Mouse (Mus musculus) liver, adult 2 months (tissue): Measurements from ENCODE around the gene Ceacam1. TPM values are rescaled to one million over a fixed set of nuclear protein-coding genes. Genes with fewer than 3 reads are reported as not detected.

ENCODE experiments used
- DNase-seq: peaks from one replicate; pipeline ENCODE4 v3.0.0-alpha.2; 2011; ENCODE audit warnings: low read depth, low spot score; ENCODE audit errors: extremely low read depth
- H3K27ac ChIP-seq: fragments of 200-500 bp; replicated peaks from 2 replicates; pipeline ENCODE4 v1.5.1; 2012; ENCODE audit warnings: low read depth, mild to moderate bottlenecking, control low read depth, inconsistent platforms, low read length; ENCODE audit not compliant: insufficient read depth
- H3K27me3 ChIP-seq: fragments of 200-500 bp; 2 replicates; pipeline ENCODE4 v1.6.1; 2012; ENCODE audit warnings: mild to moderate bottlenecking, moderate library complexity, low read length, inconsistent platforms; ENCODE audit not compliant: control insufficient read depth, insufficient read depth
- H3K36me3 ChIP-seq: fragments of 200-500 bp; 2 replicates; pipeline ENCODE4 v1.6.1; 2012; ENCODE audit warnings: low read length, inconsistent platforms; ENCODE audit not compliant: control insufficient read depth, insufficient read depth
- H3K4me1 ChIP-seq: fragments of 200-500 bp; 2 replicates; pipeline ENCODE4 v1.6.1; 2011; ENCODE audit warnings: low read length; ENCODE audit not compliant: control insufficient read depth, insufficient read depth
- H3K4me3 ChIP-seq: fragments of 200-500 bp; 2 replicates; pipeline ENCODE4 v1.5.1; 2011; ENCODE audit warnings: low read depth, mild to moderate bottlenecking, control low read depth, low read length, moderate library complexity; ENCODE audit not compliant: insufficient read depth
- H3K79me2 ChIP-seq: fragments of 200-500 bp; 2 replicates; pipeline ENCODE4 v1.6.1; 2012; ENCODE audit warnings: inconsistent platforms, mild to moderate bottlenecking, low read length, moderate library complexity; ENCODE audit not compliant: control insufficient read depth, insufficient read depth
- H3K9ac ChIP-seq: fragments of 200-500 bp; 2 replicates; pipeline ENCODE4 v1.6.1; 2012; ENCODE audit warnings: low read depth, mild to moderate bottlenecking, control low read depth, inconsistent platforms, low read length
- CTCF ChIP-seq: fragments of 200-500 bp; IDR thresholded peaks from 2 replicates; pipeline ENCODE4 v1.5.1; 2011; ENCODE audit warnings: low read depth, low read length, control low read depth
- POLR2A ChIP-seq: fragments of 200-500 bp; IDR thresholded peaks from 2 replicates; pipeline ENCODE4 v1.6.1; 2011; ENCODE audit warnings: low read length, control low read depth; ENCODE audit not compliant: insufficient read depth; ENCODE audit errors: extremely low read depth
- WGBS: fragments of 180-500 bp; shearing (Covaris S2); methylation state at CpG from one replicate; pipeline ENCODE4 v1.1.7; 2018; 5-methylcytosine and 5-hydroxymethylcytosine counted together
- polyA plus RNA-seq: library from polyadenylated mRNA; depleted of rRNA; stranded (reverse); fragments of >200 nt; gene quantifications from 2 replicates; pipeline ENCODE4 v1.2.3, GENCODE M21; 2012
- total RNA-seq: library from RNA; depleted of rRNA; stranded (reverse); fragments of >200 nt; gene quantifications from 2 replicates; pipeline ENCODE4 v1.2.3, GENCODE M21; 2014

The Ceacam1 gene
- total and polyA plus RNA-seq, 2 experiments = 45.5 to 87.9 TPM

DNA sequence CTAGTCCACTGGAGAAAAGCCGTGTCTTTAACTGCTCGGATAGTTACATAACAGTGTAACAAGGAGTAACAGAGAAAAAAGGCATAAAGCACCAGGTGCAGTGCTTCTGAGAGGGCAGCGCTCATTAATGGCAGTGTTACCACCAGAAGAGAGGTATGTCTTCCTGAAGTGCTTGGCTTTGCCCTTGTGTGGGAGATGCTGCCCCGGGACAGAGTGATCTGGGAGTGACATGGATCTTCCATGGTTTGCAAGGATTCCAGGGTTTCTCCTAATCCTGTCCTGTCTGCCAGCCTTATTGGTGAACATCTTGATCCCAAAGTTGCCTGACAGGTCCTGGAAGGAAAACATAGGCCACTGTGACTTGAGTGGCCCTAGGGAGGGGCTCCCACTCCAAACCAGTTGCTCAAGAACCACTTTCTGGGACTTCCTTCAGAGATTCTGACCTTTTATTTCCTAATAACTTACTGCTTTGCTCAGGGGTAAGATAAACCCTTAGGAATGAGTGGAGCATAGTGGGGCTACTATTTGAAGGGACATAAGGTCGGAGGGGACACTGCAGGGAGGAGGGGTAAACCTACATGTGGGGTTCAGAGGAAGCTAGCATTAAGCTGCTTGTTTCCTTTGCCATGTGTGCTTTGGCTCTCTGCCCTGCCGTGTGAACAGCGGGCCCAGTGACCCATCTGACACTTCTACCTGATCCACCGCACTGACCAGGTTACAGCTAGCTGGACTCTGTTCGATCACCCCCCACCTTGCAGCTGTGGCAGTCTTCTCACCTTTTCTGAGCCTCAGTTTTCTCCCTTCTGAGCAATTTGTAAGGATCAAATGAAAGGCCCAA lies 37.2 kb downstream of the Ceacam1 start:
- no peak overlapping the region for H3K4me3 ChIP-seq
- H3K9ac ChIP-seq = peak overlapping the region; percentile 12; the same call in 1 of the 2 replicates
- H3K4me1 ChIP-seq = peaks cover 12% of the 10 kb centered on the region
- H3K27me3 ChIP-seq = no peaks in the 10 kb centered on the region
- 47% methylated on average over 9 of the region's 9 CpGs for WGBS
- peak overlapping the region; percentile 85 for H3K27ac ChIP-seq
- no peaks in the 10 kb centered on the region for H3K79me2 ChIP-seq
- peak; percentile 88 for DNase-seq
- TF ChIP-seq CTCF = no peak
- no peak for TF ChIP-seq POLR2A
- H3K36me3 ChIP-seq = no peaks in the 10 kb centered on the region

DNA sequence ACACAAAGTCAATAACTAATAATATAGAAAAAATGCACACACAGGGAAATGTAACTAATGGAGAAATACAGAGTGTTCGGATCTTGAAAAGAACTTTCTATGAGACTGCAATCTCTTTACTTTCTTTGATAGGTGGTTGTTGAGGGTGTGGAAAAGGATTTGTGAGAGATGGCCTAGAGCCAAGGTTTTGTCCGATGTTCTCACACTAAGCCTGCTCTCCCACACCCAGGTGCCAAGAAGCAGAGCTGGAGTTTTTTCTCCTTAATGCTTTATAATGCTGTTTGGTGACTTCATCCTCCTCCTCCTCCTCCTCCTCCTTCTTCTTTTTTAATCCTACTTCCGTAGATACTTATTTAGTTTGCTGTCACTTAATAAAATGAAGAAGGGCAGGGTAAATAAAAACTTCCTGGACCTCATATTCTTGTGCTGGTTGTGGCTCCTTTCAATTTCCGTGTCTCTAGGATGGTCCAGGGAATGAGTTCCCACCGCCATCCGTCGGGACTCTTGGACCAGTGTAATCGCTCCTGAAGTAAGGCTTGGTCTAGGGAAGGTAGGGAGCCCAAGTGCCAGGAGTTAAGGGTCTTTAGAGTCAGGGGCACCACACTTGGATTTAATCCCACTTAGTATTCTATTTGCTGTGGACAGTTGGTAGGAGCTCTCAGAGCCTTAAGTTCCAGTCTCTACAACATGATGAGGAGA lies 38.1 kb downstream of the Ceacam1 start:
- no peaks in the 10 kb centered on the region for H3K27me3 ChIP-seq
- no peak overlapping the region for H3K9ac ChIP-seq
- no peaks in the 10 kb centered on the region for H3K79me2 ChIP-seq
- no peaks in the 10 kb centered on the region for H3K36me3 ChIP-seq
- 82% methylated on average over 8 of the region's 8 CpGs for WGBS
- no peak overlapping the region for H3K4me3 ChIP-seq
- no peak overlapping the region for H3K27ac ChIP-seq
- DNase-seq = no peak
- TF ChIP-seq POLR2A = no peak
- no peak for TF ChIP-seq CTCF
- H3K4me1 ChIP-seq = peaks cover 12% of the 10 kb centered on the region

GRCm38 (mm10) chr7:25436704-25437103 lies 40.7 kb downstream of the Ceacam1 start:
- 79% methylated on average over 2 of the region's 2 CpGs for WGBS
- Histone ChIP-seq H3K9ac (no peak overlapping the region), H3K27me3 (no peaks in the 10 kb centered on the region), H3K4me1 (peaks cover 18% of the 10 kb centered on the region), H3K79me2 (no peaks in the 10 kb centered on the region), H3K4me3 (no peak overlapping the region), H3K36me3 (no peaks in the 10 kb centered on the region), H3K27ac (no peak overlapping the region)
- TF ChIP-seq POLR2A (no peak), CTCF (no peak)
- DNase-seq = no peak

DNA sequence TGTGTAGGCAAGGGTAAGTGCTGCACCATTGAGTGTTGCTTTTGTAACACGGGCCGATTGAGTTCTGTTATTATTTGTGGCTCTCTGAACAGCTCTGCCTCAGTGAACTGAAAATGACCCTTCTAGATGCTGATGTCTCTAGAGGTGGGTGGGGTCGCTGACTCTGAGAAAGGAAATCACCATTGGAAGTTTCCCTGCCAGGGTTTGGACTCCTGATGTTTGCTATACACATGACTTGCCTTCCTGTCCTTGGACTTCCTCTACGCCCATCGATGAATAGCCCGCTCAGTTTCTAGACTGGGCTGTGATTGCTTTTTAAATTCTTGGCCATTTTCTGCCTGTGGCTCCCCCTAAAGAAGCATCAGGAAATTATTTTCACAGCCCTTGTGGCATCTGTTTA lies 41.2 kb downstream of the Ceacam1 start:
- no peak for TF ChIP-seq CTCF
- no peak for TF ChIP-seq POLR2A
- no peaks in the 10 kb centered on the region for H3K36me3 ChIP-seq
- peaks cover 18% of the 10 kb centered on the region for H3K4me1 ChIP-seq
- no peak for DNase-seq
- H3K27me3 ChIP-seq = no peaks in the 10 kb centered on the region
- H3K4me3 ChIP-seq = no peak overlapping the region
- WGBS = 69% methylated on average over 6 of the region's 6 CpGs
- H3K27ac ChIP-seq = peak overlapping the region; percentile 25; the same call in 1 of the 2 replicates
- H3K9ac ChIP-seq = no peak overlapping the region
- no peaks in the 10 kb centered on the region for H3K79me2 ChIP-seq

- no peaks in the 10 kb centered on the region for H3K27me3 ChIP-seq
- H3K36me3 ChIP-seq = no peaks in the 10 kb centered on the region
- TF ChIP-seq POLR2A (no peak), CTCF (no peak)
- peaks cover 12% of the 10 kb centered on the region for H3K4me1 ChIP-seq
- no peak overlapping the region for H3K4me3 ChIP-seq
- peak overlapping the region; percentile 25; the same call in 1 of the 2 replicates for H3K27ac ChIP-seq
- H3K9ac ChIP-seq = no peak overlapping the region
- H3K79me2 ChIP-seq = no peaks in the 10 kb centered on the region
- DNase-seq = no peak
- 80% methylated on average over 2 of the region's 2 CpGs for WGBS
Observed at GRCm38 (mm10) chr7:25435546-25435851, 41.9 kb downstream of the Ceacam1 start.
